Mouse (Mus musculus) spleen, adult 2 months (tissue): ENCODE results near the gene Zfp706.

Source experiments
- CTCF ChIP-seq: fragments of 200-500 bp; IDR thresholded peaks from 2 replicates; pipeline ENCODE4 v1.5.1; 2011; ENCODE audit warnings: mild to moderate bottlenecking, inconsistent platforms; ENCODE audit not compliant: insufficient read depth, insufficient read length, insufficient replicate concordance; ENCODE audit errors: extremely low read depth
- POLR2A ChIP-seq: fragments of 200-500 bp; IDR thresholded peaks from 2 replicates; pipeline ENCODE4 v1.6.1; 2011; ENCODE audit warnings: low read depth, low read length, inconsistent platforms

GRCm38 (mm10) chr15:37034155-37034554 lies 26.6 kb upstream of the Zfp706 start:
- no peak for TF ChIP-seq CTCF
- no peak for TF ChIP-seq POLR2A
